Mouse (Mus musculus) kidney, postnatal 0 days (tissue): ENCODE measurements around the gene Mapk13. TPM values are rescaled to one million over a fixed set of nuclear protein-coding genes. Genes with fewer than 3 reads are reported as not detected.
"Not testable (repeated sequence)": the region's sequence is repeated elsewhere in the genome, so short reads cannot be mapped to it uniquely, and the experiment has no call there.

Experiments
- ATAC-seq: fragments of 200-750 bp; cut with Nextera tagmentation; replicated peaks from 2 replicates; pipeline ENCODE4 v1.8.0; 2017; ENCODE audit warnings: low read depth, moderate number of reproducible peaks, moderate TSS enrichment, moderate library complexity; ENCODE audit not compliant: low FRiP score
- DNase-seq: peaks from one replicate; pipeline ENCODE4 v3.0.0-alpha.2; 2016; ENCODE audit warnings: low spot score
- H3K27ac ChIP-seq: fragments of 300-500 bp; sonication (generic); 2 replicates; pipeline ENCODE4 v1.5.1; 2014; ENCODE audit warnings: mild to moderate bottlenecking
- H3K27me3 ChIP-seq: fragments of 300-500 bp; sonication (generic); 2 replicates; pipeline ENCODE4 v1.6.1; 2014; ENCODE audit warnings: low read length, mixed read lengths; ENCODE audit not compliant: insufficient read depth
- H3K36me3 ChIP-seq: fragments of 300-500 bp; sonication (generic); 2 replicates; pipeline ENCODE4 v1.6.1; 2014; ENCODE audit warnings: low read length, mixed read lengths; ENCODE audit not compliant: insufficient read depth
- H3K4me1 ChIP-seq: fragments of 300-500 bp; sonication (generic); replicated peaks from 2 replicates; pipeline ENCODE4 v1.6.1; 2014; ENCODE audit warnings: antibody characterized with exemption, low read length, mixed read lengths; ENCODE audit not compliant: insufficient read depth
- H3K4me2 ChIP-seq: fragments of 300-500 bp; sonication (generic); 2 replicates; pipeline ENCODE4 v1.6.1; 2014; ENCODE audit warnings: mild to moderate bottlenecking, low read length, moderate library complexity, mixed read lengths
- H3K4me3 ChIP-seq: fragments of 300-500 bp; sonication (generic); replicated peaks from 2 replicates; pipeline ENCODE4 v1.5.1; 2014; ENCODE audit warnings: low read depth, low read length
- H3K9ac ChIP-seq: fragments of 300-500 bp; sonication (generic); 2 replicates; pipeline ENCODE4 v1.6.1; 2014; ENCODE audit warnings: low read depth, low read length
- H3K9me3 ChIP-seq: fragments of 300-500 bp; sonication (generic); replicated peaks from 2 replicates; pipeline ENCODE4 v1.6.1; 2016; ENCODE audit warnings: low read length, inconsistent platforms, mixed read lengths
- CTCF ChIP-seq: IDR thresholded peaks from 2 replicates; pipeline ENCODE4 v1.5.1; 2016; ENCODE audit warnings: antibody characterized with exemption, low read depth, mild to moderate bottlenecking, moderate library complexity
- WGBS: fragments of 180-500 bp; shearing (Covaris S2); extraction: QIAGEN DNeasy Blood & Tissue Kit; methylation state at CpG from one replicate; pipeline ENCODE4 v1.1.7; 2014; 5-methylcytosine and 5-hydroxymethylcytosine counted together
- polyA plus RNA-seq: library from polyadenylated mRNA; unstranded; fragments of >200 nt; fragmentation: Nextera tagmentation; extraction: Ambion mirVana; gene quantifications from 2 replicates; pipeline ENCODE4 v1.2.1, GENCODE M21; 2015

Mapk13 gene
- polyA plus RNA-seq, 1 experiment from 2014 or later = 43.5 TPM

GRCm38 (mm10) chr17:28769875-28770421, 851 bp downstream of the Mapk13 start:
- peak; percentile 32 for DNase-seq

GRCm38 (mm10) chr17:28771289-28771688, 2.2 kb downstream of the Mapk13 start:
- no peak for TF ChIP-seq CTCF
- no peak overlapping the region for H3K27ac ChIP-seq
- H3K4me1 ChIP-seq = 0 out of 2 replicates have a peak, but pooled peaks cover 12% of the 10 kb centered on the region
- no peaks in the 10 kb centered on the region for H3K9me3 ChIP-seq
- H3K36me3 ChIP-seq = no peaks in the 10 kb centered on the region
- no peak overlapping the region for H3K9ac ChIP-seq
- WGBS = 88% methylated on average over 5 of the region's 5 CpGs
- no peaks in the 10 kb centered on the region for H3K27me3 ChIP-seq
- H3K4me3 ChIP-seq = no peak overlapping the region
- no peak for ATAC-seq
- no peak for DNase-seq
- H3K4me2 ChIP-seq = no peak overlapping the region

More at GRCm38 (mm10) chr17:28769875-28770421, 851 bp downstream of the Mapk13 start:
- H3K36me3 ChIP-seq = no peaks in the 10 kb centered on the region
- peak; percentile 64 for ATAC-seq
- no peaks in the 10 kb centered on the region for H3K27me3 ChIP-seq
- 0 out of 2 replicates have a peak, but pooled peaks cover 12% of the 10 kb centered on the region for H3K4me1 ChIP-seq
- H3K9ac ChIP-seq = peak overlapping the region; percentile 64
- WGBS = 4% methylated on average over 24 of the region's 24 CpGs
- peak overlapping the region; percentile 86 for H3K4me2 ChIP-seq
- no peaks in the 10 kb centered on the region for H3K9me3 ChIP-seq
- peak overlapping the region; percentile 54 for H3K4me3 ChIP-seq
- TF ChIP-seq CTCF = no peak
- no peak overlapping the region for H3K27ac ChIP-seq

GRCm38 (mm10) chr17:28774303-28774702, 5.2 kb downstream of the Mapk13 start:
- H3K36me3 ChIP-seq, H3K9ac ChIP-seq, H3K27ac ChIP-seq, H3K4me2 ChIP-seq, H3K4me3 ChIP-seq, H3K4me1 ChIP-seq, H3K27me3 ChIP-seq, H3K9me3 ChIP-seq, DNase-seq, ATAC-seq: not testable (repeated sequence)
- TF ChIP-seq CTCF = peak; percentile 36; the same call in 1 of the 2 replicates
- WGBS = 99% methylated on average over 7 of the region's 9 CpGs

- Histone ChIP-seq H3K27me3 (no peaks in the 10 kb centered on the region), H3K36me3 (no peaks in the 10 kb centered on the region), H3K9me3 (no peaks in the 10 kb centered on the region), H3K4me1 (0 out of 2 replicates have a peak, but pooled peaks cover 3% of the 10 kb centered on the region), H3K9ac (no peak overlapping the region), H3K4me3 (no peak overlapping the region), H3K4me2 (no peak overlapping the region), H3K27ac (no peak overlapping the region)
- no peak for TF ChIP-seq CTCF
- DNase-seq (no peak), ATAC-seq (0 out of 2 replicates have a peak, but pooled peaks have one; percentile 14)
- 85% methylated on average over 4 of the region's 4 CpGs for WGBS
Observed at GRCm38 (mm10) chr17:28775161-28775560, 6.1 kb downstream of the Mapk13 start.

GRCm38 (mm10) chr17:28776817-28777216, 7.7 kb downstream of the Mapk13 start:
- Histone ChIP-seq H3K9me3 (no peaks in the 10 kb centered on the region), H3K9ac (no peak overlapping the region), H3K36me3 (no peaks in the 10 kb centered on the region), H3K27me3 (no peaks in the 10 kb centered on the region), H3K27ac (no peak overlapping the region), H3K4me2 (no peak overlapping the region), H3K4me1 (no peaks in the 10 kb centered on the region), H3K4me3 (no peak overlapping the region)
- ATAC-seq (no peak), DNase-seq (no peak)
- WGBS = 93% methylated on average over 3 of the region's 3 CpGs
- peak; percentile 38; the same call in 1 of the 2 replicates for TF ChIP-seq CTCF

GRCm38 (mm10) chr17:28777231-28778005, 8.3 kb downstream of the Mapk13 start:
- no peak for ATAC-seq
- Histone ChIP-seq H3K4me2 (no peak overlapping the region), H3K9ac (no peak overlapping the region), H3K9me3 (no peaks in the 10 kb centered on the region), H3K27ac (no peak overlapping the region), H3K4me3 (no peak overlapping the region), H3K36me3 (no peaks in the 10 kb centered on the region), H3K27me3 (no peaks in the 10 kb centered on the region), H3K4me1 (no peaks in the 10 kb centered on the region)
- no peak for TF ChIP-seq CTCF
- 85% methylated on average over 16 of the region's 16 CpGs for WGBS
- DNase-seq = no peak
